Mouse (Mus musculus): Measurements from ENCODE around the gene Cilp2. TPM values are rescaled to one million over a fixed set of nuclear protein-coding genes. Genes with fewer than 3 reads are reported as not detected.

Cilp2 gene
- polyA plus RNA-seq, 1 experiment from 2014 or later: 0.59 TPM

DNA sequence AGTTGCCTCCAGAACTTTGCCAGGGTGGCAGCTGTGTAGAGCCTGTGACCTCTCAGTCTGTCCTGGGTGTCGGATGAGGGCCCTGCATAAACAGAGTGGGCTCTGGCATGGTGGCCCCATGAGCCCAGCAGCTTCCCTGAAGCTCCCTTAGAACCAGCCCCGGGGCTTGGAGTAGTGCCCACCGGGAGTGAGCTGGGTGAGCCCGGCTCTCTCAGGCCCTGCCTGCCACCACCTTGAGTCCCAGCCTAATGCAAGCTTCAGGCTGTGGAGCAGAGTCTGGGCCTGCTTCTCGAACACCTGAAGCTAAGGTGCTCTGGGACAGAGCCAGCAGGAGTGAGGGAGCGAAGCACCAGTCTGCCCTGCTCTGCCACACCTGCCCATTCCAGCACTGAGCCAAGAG, 16.6 kb downstream of the Cilp2 start:
- ATAC-seq (ENCODE audit: insufficient read depth, low FRiP score): no peak
- WGBS: 87% methylated on average over 6 of the region's 6 CpGs
- H3K9ac ChIP-seq (ENCODE audit: low read length): no peak overlapping the region
- no peaks in the 10 kb centered on the region for H3K36me3 ChIP-seq (ENCODE audit: control insufficient read depth, insufficient read depth, low read length)
- H3K27ac ChIP-seq (ENCODE audit: low read length): no peak overlapping the region
- H3K4me2 ChIP-seq (ENCODE audit: low read depth, low read length): no peak overlapping the region
- no peak overlapping the region for H3K4me3 ChIP-seq (replicated peaks; ENCODE audit: low read length)
- no peaks in the 10 kb centered on the region for H3K27me3 ChIP-seq (ENCODE audit: control insufficient read depth, insufficient read depth, low read length)
- no peaks in the 10 kb centered on the region for H3K9me3 ChIP-seq (replicated peaks; ENCODE audit: control insufficient read depth, low read length)
- no peaks in the 10 kb centered on the region for H3K4me1 ChIP-seq (ENCODE audit: control insufficient read depth, insufficient read depth, low read length)

DNA sequence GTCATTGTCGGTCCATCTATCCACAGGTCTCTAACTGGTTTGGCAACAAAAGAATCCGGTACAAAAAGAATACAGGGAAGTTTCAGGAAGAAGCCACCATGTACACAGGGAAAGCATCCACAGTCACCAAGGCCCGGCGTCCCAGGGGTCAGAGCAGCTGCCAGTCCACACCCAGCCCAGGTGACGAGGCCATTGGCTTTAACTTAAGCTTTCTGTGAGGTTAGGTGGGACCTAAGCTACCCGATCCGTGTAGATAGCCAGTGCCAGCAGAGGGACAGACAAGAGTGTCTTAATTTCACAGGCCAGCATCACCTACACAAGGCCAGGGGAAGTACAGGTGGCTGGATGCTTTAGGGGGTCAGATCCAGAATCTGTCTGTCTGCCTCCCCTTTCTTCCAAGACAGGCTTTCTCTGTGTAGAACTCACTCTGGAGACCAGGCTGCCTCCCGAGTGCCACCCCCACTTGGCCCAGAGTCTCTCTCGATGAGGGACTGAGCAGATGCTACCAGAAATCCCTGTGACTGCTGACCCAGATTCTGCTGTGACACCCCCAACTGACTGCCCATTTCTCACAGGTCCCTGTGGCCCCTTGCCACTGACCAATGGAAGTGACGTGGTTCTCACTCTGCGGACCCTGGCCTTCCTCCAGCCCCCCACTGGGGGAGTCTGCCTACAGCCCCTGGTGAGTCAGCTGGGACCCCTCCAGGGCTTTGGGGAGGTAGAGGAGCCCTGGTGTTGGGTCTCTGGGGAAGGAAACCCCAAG, 17.3 kb downstream of the Cilp2 start:
- Histone ChIP-seq H3K4me1 (ENCODE audit: control insufficient read depth, insufficient read depth, low read length) (no peaks in the 10 kb centered on the region), H3K4me2 (ENCODE audit: low read depth, low read length) (no peak overlapping the region), H3K9me3 (replicated peaks; ENCODE audit: control insufficient read depth, low read length) (no peaks in the 10 kb centered on the region), H3K9ac (ENCODE audit: low read length) (no peak overlapping the region), H3K27me3 (ENCODE audit: control insufficient read depth, insufficient read depth, low read length) (no peaks in the 10 kb centered on the region), H3K27ac (ENCODE audit: low read length) (no peak overlapping the region), H3K4me3 (replicated peaks; ENCODE audit: low read length) (no peak overlapping the region), H3K36me3 (ENCODE audit: control insufficient read depth, insufficient read depth, low read length) (no peaks in the 10 kb centered on the region)
- no peak for ATAC-seq (ENCODE audit: insufficient read depth, low FRiP score)
- WGBS: 82% methylated on average over 11 of the region's 11 CpGs

DNA sequence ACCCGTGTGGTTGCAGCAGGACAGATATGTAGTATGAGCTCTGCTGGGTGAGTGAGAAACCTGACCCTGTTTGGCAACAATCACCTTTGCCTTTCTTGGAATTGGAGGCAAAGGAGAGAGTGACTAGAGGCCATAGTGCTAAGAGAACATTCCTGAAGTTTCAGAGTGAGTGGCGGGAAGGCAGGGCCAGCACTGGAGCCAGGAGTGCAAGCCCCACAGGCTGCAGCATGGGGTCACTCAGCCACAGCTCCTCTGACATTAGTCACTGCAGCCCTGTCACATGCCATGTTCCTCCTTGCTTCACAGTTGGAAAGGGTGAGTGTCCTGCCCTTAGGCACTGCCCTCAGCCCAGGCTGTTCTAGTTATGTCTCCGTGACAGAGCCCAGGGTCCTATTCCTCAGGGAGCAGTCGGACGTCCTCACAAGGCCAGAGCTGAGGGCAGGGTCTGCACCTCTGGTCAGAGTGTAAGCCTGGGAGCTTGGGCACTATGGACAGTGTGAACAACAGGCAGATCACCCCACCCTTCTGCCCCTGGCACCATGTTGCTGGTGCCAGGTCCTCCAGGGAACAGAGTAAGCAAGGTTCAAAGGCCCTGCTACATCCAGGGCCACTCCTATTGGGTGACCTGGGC, 19.7 kb downstream of the Cilp2 start:
- Histone ChIP-seq H3K4me1 (ENCODE audit: control insufficient read depth, insufficient read depth, low read length) (no peaks in the 10 kb centered on the region), H3K9me3 (replicated peaks; ENCODE audit: control insufficient read depth, low read length) (no peaks in the 10 kb centered on the region), H3K4me3 (replicated peaks; ENCODE audit: low read length) (no peak overlapping the region), H3K27ac (ENCODE audit: low read length) (no peak overlapping the region), H3K4me2 (ENCODE audit: low read depth, low read length) (no peak overlapping the region), H3K9ac (ENCODE audit: low read length) (no peak overlapping the region), H3K36me3 (ENCODE audit: control insufficient read depth, insufficient read depth, low read length) (no peaks in the 10 kb centered on the region), H3K27me3 (ENCODE audit: control insufficient read depth, insufficient read depth, low read length) (no peaks in the 10 kb centered on the region)
- ATAC-seq (ENCODE audit: insufficient read depth, low FRiP score): no peak
- WGBS: 66% methylated on average over 5 of the region's 5 CpGs

DNA sequence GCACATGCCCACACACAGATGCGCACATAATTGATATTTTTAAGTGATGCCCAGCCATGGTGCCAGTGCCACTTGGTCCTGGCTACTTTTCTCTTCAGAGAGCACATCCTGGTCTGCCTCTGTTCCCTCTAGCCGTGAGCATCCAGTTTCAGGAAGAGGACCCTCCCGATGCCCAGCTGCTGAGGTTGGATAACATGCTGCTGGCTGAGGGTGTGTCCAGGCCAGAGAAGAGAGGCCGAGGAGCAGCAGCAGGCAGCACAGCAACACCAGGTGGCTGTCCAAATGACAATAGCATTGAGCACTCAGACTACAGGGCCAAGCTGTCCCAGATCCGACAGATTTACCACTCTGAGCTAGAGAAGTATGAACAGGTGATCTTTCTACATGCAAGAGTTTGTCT, 23.3 kb downstream of the Cilp2 start:
- Histone ChIP-seq H3K27ac (ENCODE audit: low read length) (no peak overlapping the region), H3K36me3 (ENCODE audit: control insufficient read depth, insufficient read depth, low read length) (no peaks in the 10 kb centered on the region), H3K9me3 (replicated peaks; ENCODE audit: control insufficient read depth, low read length) (no peaks in the 10 kb centered on the region), H3K4me1 (ENCODE audit: control insufficient read depth, insufficient read depth, low read length) (no peaks in the 10 kb centered on the region), H3K27me3 (ENCODE audit: control insufficient read depth, insufficient read depth, low read length) (no peaks in the 10 kb centered on the region), H3K4me2 (ENCODE audit: low read depth, low read length) (no peak overlapping the region), H3K4me3 (replicated peaks; ENCODE audit: low read length) (no peak overlapping the region), H3K9ac (ENCODE audit: low read length) (no peak overlapping the region)
- no peak for ATAC-seq (ENCODE audit: insufficient read depth, low FRiP score)
- 73% methylated on average over 5 of the region's 5 CpGs for WGBS

DNA sequence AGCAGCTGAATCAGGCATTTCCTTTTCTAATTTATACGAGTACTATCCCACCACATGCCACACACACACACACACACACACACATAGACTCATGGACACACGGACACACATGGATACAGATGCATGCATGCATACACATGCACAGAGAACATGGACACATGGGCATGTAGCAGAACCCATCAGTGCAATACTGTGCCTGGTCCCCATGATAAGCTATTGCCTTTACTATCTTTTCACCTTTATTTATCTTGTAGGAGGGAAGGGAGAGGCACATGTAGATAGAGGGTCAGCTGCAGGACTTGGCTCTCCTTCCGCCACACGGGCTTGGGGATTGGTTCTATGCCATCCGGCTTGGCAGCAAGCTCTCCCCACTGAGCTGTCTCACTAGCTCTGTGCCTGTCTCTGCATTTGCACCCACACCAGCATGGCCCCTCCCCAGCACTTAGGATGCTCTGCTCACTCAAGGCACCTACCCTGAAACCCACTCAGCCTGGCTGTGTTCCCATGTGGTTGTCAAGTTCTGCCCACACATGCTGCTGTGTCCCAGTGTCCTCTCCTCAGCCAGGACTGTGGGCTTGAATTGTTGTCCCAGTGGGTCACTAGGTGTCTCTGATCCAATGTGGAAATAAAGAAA, 24.0 kb downstream of the Cilp2 start:
- no peaks in the 10 kb centered on the region for H3K9me3 ChIP-seq (replicated peaks; ENCODE audit: control insufficient read depth, low read length)
- H3K4me1 ChIP-seq (ENCODE audit: control insufficient read depth, insufficient read depth, low read length): no peaks in the 10 kb centered on the region
- WGBS: 76% methylated on average over 5 of the region's 5 CpGs
- no peak for ATAC-seq (ENCODE audit: insufficient read depth, low FRiP score)
- H3K36me3 ChIP-seq (ENCODE audit: control insufficient read depth, insufficient read depth, low read length): no peaks in the 10 kb centered on the region
- H3K4me2 ChIP-seq (ENCODE audit: low read depth, low read length): no peak overlapping the region
- H3K9ac ChIP-seq (ENCODE audit: low read length): no peak overlapping the region
- H3K27ac ChIP-seq (ENCODE audit: low read length): no peak overlapping the region
- H3K27me3 ChIP-seq (ENCODE audit: control insufficient read depth, insufficient read depth, low read length): no peaks in the 10 kb centered on the region
- H3K4me3 ChIP-seq (replicated peaks; ENCODE audit: low read length): no peak overlapping the region

DNA sequence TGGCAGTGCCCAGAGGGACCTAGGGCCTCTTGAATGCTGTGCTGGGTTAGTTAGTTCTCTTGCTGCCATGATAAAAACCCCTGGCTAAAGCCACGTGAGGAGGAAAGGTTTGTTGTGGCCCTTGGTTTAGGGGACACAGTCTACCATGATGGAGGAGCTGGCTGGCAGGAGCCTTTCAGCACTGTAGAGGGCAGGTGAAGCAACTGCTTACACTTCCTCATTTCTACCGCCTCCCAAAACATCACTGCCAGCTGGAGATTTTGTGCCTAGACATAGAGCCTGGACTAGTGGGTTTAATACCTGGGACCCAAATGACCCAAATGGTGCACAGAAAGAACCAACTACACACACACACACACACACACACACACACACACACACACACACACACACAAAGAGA, 26.2 kb downstream of the Cilp2 start:
- no peaks in the 10 kb centered on the region for H3K36me3 ChIP-seq (ENCODE audit: control insufficient read depth, insufficient read depth, low read length)
- no peaks in the 10 kb centered on the region for H3K4me1 ChIP-seq (ENCODE audit: control insufficient read depth, insufficient read depth, low read length)
- no peak for ATAC-seq (ENCODE audit: insufficient read depth, low FRiP score)
- no peak overlapping the region for H3K4me2 ChIP-seq (ENCODE audit: low read depth, low read length)
- no peaks in the 10 kb centered on the region for H3K9me3 ChIP-seq (replicated peaks; ENCODE audit: control insufficient read depth, low read length)
- WGBS: 63% methylated on average over 2 of the region's 2 CpGs
- H3K27me3 ChIP-seq (ENCODE audit: control insufficient read depth, insufficient read depth, low read length): no peaks in the 10 kb centered on the region
- H3K9ac ChIP-seq (ENCODE audit: low read length): no peak overlapping the region
- no peak overlapping the region for H3K4me3 ChIP-seq (replicated peaks; ENCODE audit: low read length)
- no peak overlapping the region for H3K27ac ChIP-seq (ENCODE audit: low read length)

DNA sequence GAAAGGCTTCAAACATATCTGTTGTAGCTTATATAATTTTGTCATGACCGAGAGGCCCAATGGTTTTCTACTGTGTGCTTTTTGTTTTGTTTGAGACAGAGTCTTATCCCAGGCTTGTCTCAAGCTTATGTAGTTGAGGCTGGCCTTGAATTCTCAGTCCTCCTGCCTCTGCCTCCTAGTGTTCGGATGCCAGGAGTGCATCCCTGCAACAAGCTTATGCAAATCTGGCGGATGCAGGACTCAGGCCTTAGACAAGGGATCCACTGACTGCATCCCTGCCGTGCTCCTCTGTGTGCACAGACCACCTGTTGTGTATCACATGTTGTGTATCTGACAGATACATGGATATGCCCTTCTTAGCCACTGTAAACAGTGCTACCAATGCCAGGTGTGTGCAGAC, 26.7 kb downstream of the Cilp2 start:
- no peak overlapping the region for H3K4me2 ChIP-seq (ENCODE audit: low read depth, low read length)
- 63% methylated on average over 4 of the region's 4 CpGs for WGBS

DNA sequence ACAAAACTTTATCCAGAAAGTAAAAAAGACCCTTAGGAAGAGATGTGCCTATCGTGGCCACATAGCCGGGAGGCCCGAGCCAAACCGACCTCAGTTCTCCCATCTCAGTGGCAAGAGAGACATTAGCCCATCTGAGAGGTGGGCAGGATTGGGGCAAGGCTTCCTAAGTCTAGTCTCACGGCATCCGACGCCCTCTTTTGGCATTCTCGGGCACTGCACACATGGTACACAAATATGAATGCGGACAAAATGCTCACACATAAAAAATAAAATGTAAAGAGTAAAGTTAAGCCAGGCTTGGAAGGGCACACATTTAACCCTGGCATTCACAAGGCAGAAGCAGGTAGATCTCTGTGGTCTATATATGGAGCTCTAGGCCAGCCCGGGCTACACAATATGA, 33.6 kb downstream of the Cilp2 start:
- no peak overlapping the region for H3K9ac ChIP-seq (ENCODE audit: low read length)
- 91% methylated on average over 10 of the region's 10 CpGs for WGBS
- H3K4me2 ChIP-seq (ENCODE audit: low read depth, low read length): no peak overlapping the region
- ATAC-seq (ENCODE audit: insufficient read depth, low FRiP score): no peak
- no peak overlapping the region for H3K4me3 ChIP-seq (replicated peaks; ENCODE audit: low read length)
- H3K27ac ChIP-seq (ENCODE audit: low read length): no peak overlapping the region
- no peaks in the 10 kb centered on the region for H3K36me3 ChIP-seq (ENCODE audit: control insufficient read depth, insufficient read depth, low read length)
- H3K27me3 ChIP-seq (ENCODE audit: control insufficient read depth, insufficient read depth, low read length): no peaks in the 10 kb centered on the region
- H3K9me3 ChIP-seq (replicated peaks; ENCODE audit: control insufficient read depth, low read length): no peaks in the 10 kb centered on the region
- H3K4me1 ChIP-seq (ENCODE audit: control insufficient read depth, insufficient read depth, low read length): no peaks in the 10 kb centered on the region

More for the DNA sequence above, 26.7 kb downstream of the Cilp2 start:
- H3K4me1 ChIP-seq (ENCODE audit: control insufficient read depth, insufficient read depth, low read length): no peaks in the 10 kb centered on the region
- no peak overlapping the region for H3K27ac ChIP-seq (ENCODE audit: low read length)
- no peak overlapping the region for H3K4me3 ChIP-seq (replicated peaks; ENCODE audit: low read length)
- H3K9me3 ChIP-seq (replicated peaks; ENCODE audit: control insufficient read depth, low read length): no peaks in the 10 kb centered on the region
- H3K27me3 ChIP-seq (ENCODE audit: control insufficient read depth, insufficient read depth, low read length): no peaks in the 10 kb centered on the region
- no peak for ATAC-seq (ENCODE audit: insufficient read depth, low FRiP score)
- H3K36me3 ChIP-seq (ENCODE audit: control insufficient read depth, insufficient read depth, low read length): no peaks in the 10 kb centered on the region
- no peak overlapping the region for H3K9ac ChIP-seq (ENCODE audit: low read length)

DNA sequence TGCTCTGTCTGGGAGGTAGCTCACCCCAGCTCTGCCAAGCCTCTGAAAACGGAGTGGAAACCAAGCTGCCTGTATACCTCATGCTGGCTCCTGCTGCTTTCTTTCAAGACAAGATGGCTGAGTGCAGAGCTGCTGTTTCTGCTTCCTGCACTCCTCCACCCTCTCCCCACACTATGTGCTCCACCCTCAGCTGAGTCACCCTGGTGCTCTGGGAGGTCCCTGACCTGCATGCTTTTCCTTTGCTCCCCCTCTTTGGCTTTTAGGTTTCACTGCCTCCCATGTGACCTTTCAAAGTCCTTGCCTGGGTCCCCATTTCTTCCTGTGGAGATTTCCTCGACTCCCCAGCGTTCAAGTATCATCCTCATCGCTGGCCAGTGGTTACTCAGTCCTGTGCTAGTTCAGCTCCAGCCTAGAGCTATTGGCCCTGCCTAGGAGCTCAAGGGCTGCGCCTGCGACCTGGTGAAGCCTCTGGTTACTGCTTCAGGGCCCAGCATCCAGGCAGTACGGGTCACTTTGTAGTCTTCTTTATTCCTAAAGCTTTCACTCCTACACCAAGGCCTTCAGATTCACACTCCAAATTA, 36.5 kb downstream of the Cilp2 start:
- Histone ChIP-seq H3K4me1 (ENCODE audit: control insufficient read depth, insufficient read depth, low read length) (no peaks in the 10 kb centered on the region), H3K27ac (ENCODE audit: low read length) (no peak overlapping the region), H3K4me2 (ENCODE audit: low read depth, low read length) (no peak overlapping the region), H3K27me3 (ENCODE audit: control insufficient read depth, insufficient read depth, low read length) (no peaks in the 10 kb centered on the region), H3K9me3 (replicated peaks; ENCODE audit: control insufficient read depth, low read length) (no peaks in the 10 kb centered on the region), H3K9ac (ENCODE audit: low read length) (no peak overlapping the region), H3K4me3 (replicated peaks; ENCODE audit: low read length) (no peak overlapping the region), H3K36me3 (ENCODE audit: control insufficient read depth, insufficient read depth, low read length) (no peaks in the 10 kb centered on the region)
- WGBS: 81% methylated on average over 7 of the region's 7 CpGs
- ATAC-seq (ENCODE audit: insufficient read depth, low FRiP score): no peak

Data from stomach, embryonic 16.5 days (tissue).